Mouse (Mus musculus): ENCODE measurements at regions not wholly inside any gene's neighbourhood (a gene's known extent, or its start where the extent isn't known, plus 50 kb on each side); places are given as distances from the start of the nearest gene placed in this dataset.
"Not testable (repeated sequence)": the region's sequence is repeated elsewhere in the genome, so short reads cannot be mapped to it uniquely, and the experiment has no call there.

GRCm38 (mm10) chr10:57000892-57001722 is 485.1 kb upstream of the Hsf2 start:
- peak in 1 of 2 experiments; percentile 28 for DNase-seq (ENCODE audit: low spot score in 2 of 2)

- no peak for DNase-seq (ENCODE audit: low spot score in 2 of 2)
These were observed 484.5 kb upstream of the Hsf2 start for GRCm38 (mm10) chr10:57001723-57002110.

GRCm38 (mm10) chr10:57037641-57038040 is 448.5 kb upstream of the Hsf2 start:
- no peak for DNase-seq (ENCODE audit: low spot score in 2 of 2)

GRCm38 (mm10) chr10:57040201-57040600 is 446.0 kb upstream of the Hsf2 start:
- DNase-seq (ENCODE audit: low spot score in 2 of 2) = no peak

GRCm38 (mm10) chr10:57046021-57046420 is 440.2 kb upstream of the Hsf2 start:
- DNase-seq (ENCODE audit: low spot score in 2 of 2) = no peak

- no peak for DNase-seq (ENCODE audit: low spot score in 2 of 2)
These were observed 439.3 kb upstream of the Hsf2 start for GRCm38 (mm10) chr10:57046891-57047290.

- DNase-seq (ENCODE audit: low spot score in 2 of 2) = no peak
These were observed 438.5 kb upstream of the Hsf2 start for GRCm38 (mm10) chr10:57047719-57048118.

GRCm38 (mm10) chr10:57053375-57053774 is 432.8 kb upstream of the Hsf2 start:
- not testable (repeated sequence) for DNase-seq (ENCODE audit: low spot score in 2 of 2)

- no peak for DNase-seq (ENCODE audit: low spot score in 2 of 2)
These were observed 396.1 kb upstream of the Hsf2 start for GRCm38 (mm10) chr10:57090131-57090530.

- no peak for DNase-seq (ENCODE audit: low spot score in 2 of 2)
These were observed 390.3 kb upstream of the Hsf2 start for GRCm38 (mm10) chr10:57095920-57096319.

GRCm38 (mm10) chr10:57113359-57113758 is 372.8 kb upstream of the Hsf2 start:
- no peak for DNase-seq (ENCODE audit: low spot score in 2 of 2)

- no peak for DNase-seq (ENCODE audit: low spot score in 2 of 2)
These were observed 371.4 kb upstream of the Hsf2 start for GRCm38 (mm10) chr10:57114696-57115271.

- DNase-seq (ENCODE audit: low spot score in 2 of 2) = no peak
These were observed 364.7 kb upstream of the Hsf2 start for GRCm38 (mm10) chr10:57121514-57121913.

- DNase-seq (ENCODE audit: low spot score in 2 of 2) = no peak
These were observed 359.0 kb upstream of the Hsf2 start for GRCm38 (mm10) chr10:57127185-57127584.

- no peak for DNase-seq (ENCODE audit: low spot score in 2 of 2)
These were observed 329.8 kb upstream of the Hsf2 start for GRCm38 (mm10) chr10:57156426-57156825.

GRCm38 (mm10) chr10:57156912-57157311 is 329.3 kb upstream of the Hsf2 start:
- DNase-seq (ENCODE audit: low spot score in 2 of 2) = no peak

GRCm38 (mm10) chr10:57160546-57160945 is 325.6 kb upstream of the Hsf2 start:
- no peak for DNase-seq (ENCODE audit: low spot score in 2 of 2)

- no peak for DNase-seq (ENCODE audit: low spot score in 2 of 2)
These were observed 322.8 kb upstream of the Hsf2 start for GRCm38 (mm10) chr10:57163359-57163758.

GRCm38 (mm10) chr10:57183560-57183959 is 302.6 kb upstream of the Hsf2 start:
- DNase-seq (ENCODE audit: low spot score in 2 of 2) = peak in 1 of 2 experiments; percentile 37

GRCm38 (mm10) chr10:57210701-57211100 is 275.5 kb upstream of the Hsf2 start:
- no peak for DNase-seq (ENCODE audit: low spot score in 2 of 2)

- DNase-seq (ENCODE audit: low spot score in 2 of 2) = no peak
These were observed 255.1 kb upstream of the Hsf2 start for GRCm38 (mm10) chr10:57231117-57231516.

- DNase-seq (ENCODE audit: low spot score in 2 of 2) = no peak
These were observed 205.0 kb upstream of the Hsf2 start for GRCm38 (mm10) chr10:57281220-57281619.

GRCm38 (mm10) chr10:57282896-57283295 is 203.3 kb upstream of the Hsf2 start:
- no peak for DNase-seq (ENCODE audit: low spot score in 2 of 2)
